Mouse (Mus musculus): Measurements from ENCODE around the gene Mpeg1. TPM values are rescaled to one million over a fixed set of nuclear protein-coding genes. Genes with fewer than 3 reads are reported as not detected.

Gene Mpeg1
- polyA plus RNA-seq, 1 experiment, result 7.9 TPM

GRCm38 (mm10) chr19:12464127-12464526 is 3.5 kb downstream of the Mpeg1 start:
- 63% methylated on average over 5 of the region's 5 CpGs for WGBS
- DNase-seq (ENCODE audit: low read depth, low spot score), result no peak

- no peak for DNase-seq (ENCODE audit: low read depth, low spot score)
- 48% methylated on average over 4 of the region's 4 CpGs for WGBS
Measured at GRCm38 (mm10) chr19:12464674-12465073, 4.1 kb downstream of the Mpeg1 start.

GRCm38 (mm10) chr19:12465530-12466144 is 5.1 kb downstream of the Mpeg1 start:
- 90% methylated on average over 10 of the region's 10 CpGs for WGBS
- no peak for DNase-seq (ENCODE audit: low read depth, low spot score)

- 14% methylated on average over 7 of the region's 7 CpGs for WGBS
- no peak for DNase-seq (ENCODE audit: low read depth, low spot score)
Measured at GRCm38 (mm10) chr19:12466204-12466603, 5.6 kb downstream of the Mpeg1 start.

GRCm38 (mm10) chr19:12467436-12467835 is 6.9 kb downstream of the Mpeg1 start:
- no peak for DNase-seq (ENCODE audit: low read depth, low spot score)
- WGBS, result 85% methylated on average over 5 of the region's 5 CpGs

- WGBS, result 4% methylated on average over 3 of the region's 3 CpGs
- no peak for DNase-seq (ENCODE audit: low read depth, low spot score)
Measured at GRCm38 (mm10) chr19:12471866-12472265, 11.3 kb downstream of the Mpeg1 start.

GRCm38 (mm10) chr19:12472381-12472976 is 11.9 kb downstream of the Mpeg1 start:
- WGBS, result 29% methylated on average over 5 of the region's 5 CpGs
- DNase-seq (ENCODE audit: low read depth, low spot score), result no peak

GRCm38 (mm10) chr19:12473201-12473641 is 12.6 kb downstream of the Mpeg1 start:
- DNase-seq (ENCODE audit: low read depth, low spot score), result no peak
- 56% methylated on average over 4 of the region's 4 CpGs for WGBS

- DNase-seq (ENCODE audit: low read depth, low spot score), result no peak
- 93% methylated on average over 4 of the region's 4 CpGs for WGBS
Measured at GRCm38 (mm10) chr19:12473951-12474350, 13.4 kb downstream of the Mpeg1 start.

- peak; percentile 90 for DNase-seq (ENCODE audit: low read depth, low spot score)
- WGBS, result 11% methylated on average over 15 of the region's 15 CpGs
Measured at GRCm38 (mm10) chr19:12475380-12476250, 15.0 kb downstream of the Mpeg1 start.

GRCm38 (mm10) chr19:12476721-12477270 is 16.2 kb downstream of the Mpeg1 start:
- WGBS, result 4% methylated on average over 5 of the region's 5 CpGs
- no peak for DNase-seq (ENCODE audit: low read depth, low spot score)

GRCm38 (mm10) chr19:12478369-12478768 is 17.8 kb downstream of the Mpeg1 start:
- WGBS, result 79% methylated on average over 6 of the region's 6 CpGs
- DNase-seq (ENCODE audit: low read depth, low spot score), result no peak

- no peak for DNase-seq (ENCODE audit: low read depth, low spot score)
- 22% methylated on average over 4 of the region's 4 CpGs for WGBS
Measured at GRCm38 (mm10) chr19:12483782-12484181, 23.2 kb downstream of the Mpeg1 start.

- no peak for DNase-seq (ENCODE audit: low read depth, low spot score)
- WGBS, result 66% methylated on average over 4 of the region's 4 CpGs
Measured at GRCm38 (mm10) chr19:12484210-12484609, 23.6 kb downstream of the Mpeg1 start.

GRCm38 (mm10) chr19:12485223-12485622 is 24.6 kb downstream of the Mpeg1 start:
- DNase-seq (ENCODE audit: low read depth, low spot score), result no peak

GRCm38 (mm10) chr19:12485631-12486030 is 25.1 kb downstream of the Mpeg1 start:
- no peak for DNase-seq (ENCODE audit: low read depth, low spot score)
- 75% methylated on average over 3 of the region's 3 CpGs for WGBS

More at GRCm38 (mm10) chr19:12485223-12485622, 24.6 kb downstream of the Mpeg1 start:
- 84% methylated on average over 13 of the region's 13 CpGs for WGBS

- WGBS, result 29% methylated on average over 6 of the region's 6 CpGs
- DNase-seq (ENCODE audit: low read depth, low spot score), result no peak
Measured at GRCm38 (mm10) chr19:12486875-12487274, 26.3 kb downstream of the Mpeg1 start.

- DNase-seq (ENCODE audit: low read depth, low spot score), result no peak
- WGBS, result 45% methylated on average over 12 of the region's 12 CpGs
Measured at GRCm38 (mm10) chr19:12487511-12488204, 27.1 kb downstream of the Mpeg1 start.

- 15% methylated on average over 9 of the region's 9 CpGs for WGBS
- DNase-seq (ENCODE audit: low read depth, low spot score), result peak; percentile 59
Measured at GRCm38 (mm10) chr19:12488205-12488966, 27.8 kb downstream of the Mpeg1 start.
